Mouse (Mus musculus): ENCODE results near the gene Celf2.

Gene Celf2

DNA sequence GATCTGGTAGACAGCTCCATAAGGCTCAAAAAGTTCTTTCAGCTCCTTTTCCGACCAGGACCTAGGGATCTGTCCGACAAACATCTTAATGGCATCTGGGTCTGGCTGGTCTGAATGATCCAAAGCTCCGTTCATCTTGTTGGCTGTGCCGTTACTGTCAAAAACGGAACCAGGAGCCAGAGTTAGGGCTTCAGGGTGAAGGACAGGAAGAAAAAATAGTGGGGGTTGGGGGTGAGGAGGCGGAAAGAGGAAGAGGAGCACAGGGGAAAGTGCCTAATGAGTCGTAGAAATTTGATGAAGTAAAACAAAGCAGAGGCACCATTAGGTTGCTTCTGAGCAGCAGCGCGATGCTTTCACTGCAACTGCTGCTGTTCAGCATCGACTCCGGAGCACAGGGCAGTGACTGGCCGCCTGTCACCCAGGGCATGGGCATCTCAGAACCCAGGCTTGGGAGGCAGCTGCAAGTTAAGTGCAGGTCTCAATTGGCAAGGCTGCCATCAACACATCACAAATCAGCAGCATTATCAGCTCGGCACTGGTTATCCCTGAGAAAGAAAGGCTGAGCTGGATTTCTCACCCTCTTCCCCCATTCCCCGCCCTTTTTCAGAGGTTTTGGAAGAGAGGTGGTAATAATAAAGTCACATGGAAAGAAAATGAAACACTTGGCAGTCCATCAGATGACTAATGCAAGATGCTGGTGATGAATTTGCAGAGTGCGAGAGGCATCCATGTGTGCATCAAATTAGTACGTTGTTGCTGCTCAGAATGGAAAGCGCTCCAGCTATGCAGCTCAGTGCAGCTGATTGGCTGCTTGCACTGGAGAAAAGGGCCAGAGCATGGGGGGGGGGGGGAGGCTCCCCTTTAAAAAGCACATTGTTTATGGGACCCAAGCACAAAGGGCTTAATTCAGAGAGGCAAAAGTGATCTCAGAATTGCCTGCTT lies 787.6 kb downstream of the Celf2 start:
- DNase-seq = peak; percentile 39

DNA sequence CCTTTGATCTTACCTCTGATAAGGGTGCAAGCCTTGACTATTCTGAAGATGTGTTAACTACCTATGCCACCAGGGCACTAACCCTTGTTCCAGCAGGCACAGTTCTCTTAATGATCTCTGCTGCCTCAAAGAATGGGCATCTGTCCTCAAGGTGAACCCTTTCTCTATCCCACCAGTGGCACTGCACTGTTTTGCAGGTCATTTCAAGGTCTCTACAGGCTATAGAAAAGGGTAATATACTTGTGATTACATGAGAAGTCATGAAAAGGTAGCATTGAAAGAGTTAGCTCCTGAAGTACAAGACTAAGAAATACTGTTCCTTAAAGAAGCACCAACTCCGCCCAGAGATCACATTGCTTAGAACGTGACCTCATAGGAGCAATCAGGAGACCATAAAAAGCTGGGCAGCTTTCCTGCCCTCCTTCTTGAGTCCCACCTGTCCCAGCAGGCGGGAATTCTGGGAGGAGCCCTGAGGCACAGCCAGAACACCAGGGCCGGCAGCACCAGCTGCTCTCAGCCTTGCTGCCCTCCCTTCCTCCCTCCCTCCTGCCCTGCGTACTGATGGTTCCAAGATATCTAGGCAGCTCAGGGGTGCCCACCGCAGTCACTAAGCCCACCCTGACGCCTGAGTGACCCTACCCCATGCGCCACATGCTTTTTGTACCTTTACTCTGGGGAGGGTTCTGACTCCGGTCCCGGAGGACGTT lies 788.5 kb downstream of the Celf2 start:
- DNase-seq = peak; percentile 70

DNA sequence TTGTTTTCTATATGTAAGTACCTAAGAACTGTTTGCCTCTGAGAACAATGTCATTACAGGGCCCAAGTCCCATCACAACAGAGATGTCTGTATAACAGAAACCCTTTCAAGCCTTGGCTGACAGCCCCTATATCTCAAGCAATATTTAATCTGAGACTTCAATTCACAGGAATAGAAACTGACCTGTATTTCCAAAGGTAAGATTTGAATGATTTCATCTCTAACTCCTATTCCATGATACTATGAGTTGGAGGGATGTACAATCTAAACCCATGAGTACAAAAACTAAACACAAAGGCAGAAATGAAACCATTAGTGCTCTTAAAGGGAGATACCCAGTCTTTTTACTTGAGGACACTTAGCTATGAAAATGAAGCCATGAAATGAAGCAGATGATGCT lies 790.5 kb downstream of the Celf2 start:
- DNase-seq = no peak

DNA sequence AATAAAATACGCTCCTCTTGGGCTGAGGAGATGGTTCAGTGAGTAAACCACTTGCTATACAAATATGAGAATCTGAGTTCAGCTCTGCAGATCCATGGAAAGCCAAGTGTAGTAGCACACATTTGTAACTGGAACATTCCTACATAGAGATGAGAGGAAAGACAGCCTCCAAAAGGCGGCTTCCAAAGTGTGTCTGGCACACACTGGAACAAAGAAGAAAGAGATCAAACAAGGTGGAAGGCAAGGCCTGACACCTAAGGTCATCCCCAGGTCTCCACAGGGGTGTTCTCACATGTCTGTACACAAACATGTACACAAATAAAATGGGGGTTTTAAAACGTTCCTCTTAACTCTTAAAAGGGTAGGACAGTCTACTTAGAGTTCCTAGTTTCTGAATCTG lies 791.4 kb downstream of the Celf2 start:
- DNase-seq = no peak

DNA sequence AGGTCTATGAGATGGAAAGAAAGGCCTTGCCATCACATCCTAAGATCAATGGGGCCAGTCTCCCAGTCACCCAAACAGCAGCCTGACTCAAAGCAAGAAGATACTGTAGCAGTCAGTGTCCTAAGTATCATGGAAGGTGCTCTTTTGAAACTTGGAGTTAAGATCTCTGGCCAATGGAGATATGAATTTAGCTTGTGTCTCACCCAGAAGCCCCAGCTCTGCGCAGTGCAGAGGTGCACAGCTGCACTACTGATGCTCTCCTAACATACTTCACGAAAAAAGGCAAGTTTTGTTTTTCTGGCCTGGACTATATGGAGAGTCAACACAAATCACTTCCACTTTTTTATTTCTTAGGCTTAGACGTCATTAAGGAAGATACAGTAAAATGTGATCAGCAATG lies 793.8 kb downstream of the Celf2 start:
- DNase-seq = no peak

DNA sequence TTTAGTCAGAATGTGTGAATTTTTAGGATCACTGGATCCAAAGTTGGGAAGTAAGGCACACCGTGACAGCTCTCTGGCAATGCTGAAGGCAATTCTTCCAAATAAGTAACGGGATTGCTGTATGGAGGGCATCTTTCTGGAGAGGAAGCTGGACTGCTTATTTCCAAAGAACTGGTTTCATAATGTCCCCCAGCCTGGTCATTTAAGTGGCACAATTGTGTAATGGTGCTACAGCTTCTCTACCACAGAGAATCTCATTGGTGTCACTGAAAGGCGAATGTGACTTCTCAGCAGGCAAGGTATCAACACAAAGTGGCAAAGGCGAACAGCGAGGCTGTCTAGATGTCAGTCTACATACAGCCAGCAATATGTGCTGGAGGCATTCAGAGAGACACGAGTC lies 795.8 kb downstream of the Celf2 start:
- no peak for DNase-seq

DNA sequence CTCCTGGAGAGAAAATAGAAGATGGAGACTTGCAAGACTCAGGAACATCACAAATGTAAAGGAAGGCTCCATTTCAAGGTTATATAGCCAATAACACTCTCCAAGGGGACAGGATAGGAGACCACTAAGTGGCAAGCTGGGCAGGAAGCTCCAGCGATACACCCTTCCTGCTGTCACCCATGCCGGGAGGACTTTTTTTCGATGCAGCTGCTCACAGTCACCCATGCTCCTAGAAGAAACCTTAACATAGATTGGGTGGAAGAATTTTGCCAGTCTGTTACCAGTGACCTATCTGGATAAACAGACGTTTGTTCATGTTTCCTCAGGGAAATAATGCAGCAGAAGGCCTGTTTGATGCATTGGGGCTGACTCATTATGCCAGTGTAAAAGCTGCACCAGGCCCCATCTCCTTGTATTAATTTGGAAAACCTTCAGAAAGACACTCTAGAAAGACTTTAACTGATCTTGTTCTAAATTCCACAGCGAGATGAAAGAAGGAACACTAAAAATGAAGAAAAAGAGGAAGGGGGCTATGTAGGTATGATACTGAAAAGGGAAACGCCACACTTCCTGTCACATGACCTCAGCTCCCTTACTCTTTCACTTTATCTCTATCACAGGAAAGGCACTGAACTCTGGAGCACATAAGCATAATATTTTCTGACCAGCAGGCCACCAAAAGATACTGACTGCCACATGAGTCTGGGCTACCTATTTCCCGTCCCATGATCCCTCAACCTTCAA lies 798.5 kb downstream of the Celf2 start:
- DNase-seq = no peak

DNA sequence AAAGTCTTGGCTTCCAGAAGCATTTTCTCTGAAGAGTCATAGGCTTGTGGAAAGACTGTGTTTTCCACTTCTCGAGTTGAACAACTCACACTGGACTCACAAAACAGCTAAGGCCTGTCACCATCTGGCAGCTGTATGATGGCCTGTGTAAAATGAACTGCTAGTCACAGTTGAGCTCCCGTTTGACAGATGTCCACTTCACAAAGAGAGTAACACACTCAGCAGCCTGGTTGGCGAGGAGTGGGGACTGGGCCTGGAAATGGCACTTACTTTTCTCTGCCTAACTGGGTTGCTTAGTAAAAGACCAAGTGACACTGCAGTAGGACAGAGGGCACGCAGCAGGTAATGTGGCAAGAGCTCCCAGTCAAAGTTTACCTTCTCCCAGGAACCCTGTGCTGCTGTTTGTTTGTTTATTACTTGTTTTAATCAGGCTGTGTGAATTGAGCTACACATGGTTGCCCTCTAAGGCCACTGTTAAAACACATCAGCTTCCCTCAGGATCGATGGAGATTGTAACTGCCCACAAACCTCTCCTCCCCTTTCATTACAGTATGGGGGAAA lies 801.3 kb downstream of the Celf2 start:
- no peak for DNase-seq

DNA sequence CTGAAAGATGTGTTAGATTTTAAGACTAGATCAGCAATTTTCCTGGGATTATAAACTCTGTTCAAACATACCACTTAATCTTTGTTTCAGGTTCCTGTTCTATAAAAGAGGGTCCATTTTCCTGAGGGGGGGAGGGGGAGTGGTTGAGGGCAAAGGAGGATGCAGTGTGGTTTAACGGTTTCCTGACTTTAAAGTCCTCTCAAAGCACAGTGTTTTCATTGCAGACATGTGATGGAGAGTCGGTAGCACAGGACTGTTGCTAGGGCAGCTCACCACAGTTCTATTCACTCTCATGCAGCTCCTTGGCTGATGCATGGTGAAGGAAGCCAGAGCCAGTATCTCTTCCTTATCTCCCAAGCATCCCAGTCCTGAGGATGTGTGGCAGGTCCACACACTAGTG lies 802.1 kb downstream of the Celf2 start:
- DNase-seq = no peak

DNA sequence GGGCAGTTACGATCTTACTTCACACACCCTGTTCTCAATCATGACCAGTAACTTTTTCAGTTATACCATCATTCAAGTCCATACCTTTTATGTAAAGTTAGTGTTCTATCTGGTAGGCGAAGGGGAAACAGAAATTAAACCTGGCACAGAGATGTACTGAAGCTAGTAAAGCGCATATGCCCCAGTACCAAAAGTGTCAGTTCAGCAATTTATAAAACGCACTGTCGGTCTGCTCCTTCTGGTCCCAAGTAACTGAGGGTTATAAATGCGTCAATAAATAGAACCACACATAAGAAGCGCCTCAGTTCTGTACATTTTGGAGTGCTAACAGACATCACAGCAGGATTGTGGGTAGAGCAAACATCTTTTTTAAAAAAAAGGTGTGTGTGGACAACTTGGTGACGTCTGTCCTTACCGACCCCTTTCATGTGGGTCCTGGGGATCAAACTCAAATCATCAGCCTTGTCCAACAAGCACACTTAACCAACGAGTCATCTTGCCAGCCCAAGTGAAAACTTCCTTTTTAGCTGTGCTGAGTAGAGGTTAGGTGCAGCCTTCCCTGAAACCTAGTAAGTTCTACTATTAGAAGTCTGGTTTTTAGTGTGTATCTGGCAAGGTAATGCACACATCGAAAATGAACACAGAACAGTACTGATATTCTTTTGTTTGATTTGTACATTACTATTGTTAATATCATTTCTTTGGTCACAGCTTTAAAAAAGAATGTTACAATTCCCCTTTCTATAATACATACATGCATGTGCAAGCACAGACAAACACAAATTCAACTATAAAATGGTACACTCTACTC lies 803.2 kb downstream of the Celf2 start:
- no peak for DNase-seq

DNA sequence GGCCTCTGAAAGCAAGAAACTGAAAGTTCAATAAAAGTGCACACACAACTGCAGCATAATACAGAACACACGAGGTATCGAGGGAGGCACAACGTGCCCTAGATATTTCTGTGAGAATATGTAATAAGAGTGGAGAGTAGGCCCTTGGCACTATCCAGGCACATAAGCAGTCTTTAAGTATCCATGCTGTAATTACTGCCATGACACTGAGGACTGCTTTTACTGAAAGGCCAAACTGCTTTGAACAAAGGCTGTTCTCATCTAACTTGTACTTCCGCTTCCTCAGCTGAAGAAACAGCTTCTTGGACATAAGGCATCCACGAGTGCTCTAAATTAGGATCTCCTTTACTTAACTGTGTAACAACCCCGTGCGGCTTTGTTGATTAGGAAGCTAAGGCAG lies 803.9 kb downstream of the Celf2 start:
- DNase-seq = no peak

DNA sequence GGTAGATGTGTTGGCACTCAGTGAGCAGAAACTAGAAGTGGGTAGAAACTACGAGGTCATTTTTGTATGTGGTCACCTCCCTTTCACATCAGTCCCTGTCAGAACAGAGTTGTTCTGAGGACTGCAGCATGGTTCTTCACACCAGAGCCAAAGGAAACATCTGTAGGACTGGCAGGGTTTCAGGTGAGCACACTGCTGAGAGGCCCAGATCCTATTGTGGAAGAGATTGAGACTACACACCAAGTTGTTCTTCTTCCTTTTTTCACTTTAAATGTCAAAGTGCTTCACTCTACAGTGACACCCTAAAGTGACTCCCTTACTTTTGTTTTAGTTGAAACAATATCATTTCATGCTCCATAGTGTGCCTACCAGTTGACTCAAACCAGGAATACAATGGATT lies 804.6 kb downstream of the Celf2 start:
- DNase-seq = no peak

DNA sequence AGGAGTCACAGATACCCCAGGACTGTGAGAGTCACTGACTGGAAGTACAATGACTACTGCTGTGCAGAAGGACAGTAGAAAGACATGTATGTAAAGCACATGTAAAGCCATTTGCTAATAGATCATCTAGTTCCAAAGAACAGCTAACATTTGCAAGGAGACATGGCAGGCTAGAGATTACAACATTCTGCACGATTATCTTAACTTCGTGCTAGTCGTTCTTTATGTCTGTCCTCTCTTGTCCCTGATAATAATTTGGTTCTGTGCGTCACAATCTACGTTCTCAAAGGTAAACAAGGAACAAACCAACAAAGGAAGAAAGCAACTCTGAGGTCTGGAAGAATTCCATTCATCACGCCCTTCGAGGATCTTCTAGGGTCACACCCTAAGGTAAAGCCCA lies 805.0 kb downstream of the Celf2 start:
- DNase-seq = no peak

DNA sequence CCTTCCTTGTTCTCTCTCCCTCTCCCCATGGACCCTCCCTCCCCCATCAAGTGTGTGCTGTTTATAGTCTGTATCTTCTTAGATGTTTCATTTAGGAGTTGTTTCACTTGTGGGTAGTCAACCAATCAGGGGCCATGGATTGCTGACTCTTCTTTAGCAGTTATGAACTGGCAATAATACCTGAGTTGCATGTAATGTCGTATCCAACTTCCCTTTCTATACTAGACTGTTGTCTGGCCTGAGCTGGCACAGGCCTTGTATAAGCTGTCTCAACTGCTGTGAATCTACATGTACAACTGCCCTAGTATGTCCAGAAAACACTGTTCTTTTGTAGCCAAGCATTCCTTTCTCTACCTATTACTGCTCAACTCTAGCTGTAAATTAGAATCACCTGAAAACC lies 813.0 kb downstream of the Celf2 start:
- no peak for DNase-seq

DNA sequence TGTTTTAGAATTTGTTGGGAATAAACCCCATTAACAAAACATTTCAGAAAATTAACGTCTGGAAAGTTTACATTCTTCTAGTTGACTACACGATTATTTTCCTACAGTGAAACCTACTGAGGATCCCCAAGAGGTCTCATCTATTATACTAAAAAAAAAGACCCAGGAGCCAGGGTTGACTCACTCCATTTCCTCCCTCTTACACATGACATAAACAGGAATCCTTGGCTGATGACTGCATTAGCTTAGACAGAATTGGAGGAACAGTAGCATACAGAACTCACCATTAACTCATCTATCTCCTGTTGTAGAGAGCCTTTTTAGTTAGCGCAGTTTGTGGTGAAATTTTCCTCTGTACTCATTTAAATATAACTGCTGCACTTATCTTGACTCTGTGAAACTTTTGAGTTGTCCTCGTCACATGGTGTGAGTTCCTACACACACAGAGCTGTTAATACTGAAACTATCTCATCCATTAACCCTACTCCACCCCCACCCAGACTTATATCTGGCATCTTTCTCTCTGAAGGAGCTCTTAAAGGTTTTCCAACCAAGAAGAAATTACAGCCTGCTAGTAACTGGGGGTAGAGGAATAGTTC lies 813.9 kb downstream of the Celf2 start:
- no peak for DNase-seq

DNA sequence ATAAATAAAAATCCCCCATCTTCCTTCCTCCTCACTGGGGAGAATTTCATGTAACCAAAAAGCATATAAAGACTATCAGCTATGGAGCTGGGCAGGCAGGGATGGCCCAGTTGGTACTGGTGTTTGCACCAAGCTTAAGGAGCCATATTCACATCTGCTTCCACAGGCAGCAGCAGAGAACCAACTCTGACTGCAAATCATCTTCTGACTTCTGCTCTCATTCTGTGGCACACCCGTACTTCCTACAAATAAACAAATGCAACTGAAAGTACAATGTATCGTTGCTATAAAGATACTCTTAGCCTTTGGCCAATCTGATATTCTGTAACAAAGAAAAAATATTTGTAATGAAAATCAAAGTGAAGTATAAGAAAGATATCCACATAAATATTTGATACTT lies 819.7 kb downstream of the Celf2 start:
- DNase-seq = no peak

DNA sequence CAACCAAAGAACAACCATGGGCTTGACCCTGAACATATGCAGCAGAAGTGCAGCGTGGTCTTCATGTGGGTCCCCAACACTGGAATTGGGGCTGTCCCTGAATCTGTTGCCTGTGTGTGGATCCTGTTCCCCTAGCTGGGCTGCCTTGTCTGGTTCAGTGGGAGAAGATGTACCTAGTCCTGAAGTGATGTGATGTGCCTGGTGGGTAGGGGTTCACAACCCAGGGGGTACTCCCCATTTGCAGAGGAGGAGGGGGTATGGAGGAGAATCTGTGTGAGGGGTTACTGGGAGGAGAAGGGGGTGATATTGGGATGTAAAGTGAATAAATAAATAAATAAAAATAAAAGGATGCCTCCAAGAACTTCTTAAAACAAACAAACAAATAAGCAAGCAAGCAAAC lies 831.1 kb downstream of the Celf2 start:
- DNase-seq = no peak

DNA sequence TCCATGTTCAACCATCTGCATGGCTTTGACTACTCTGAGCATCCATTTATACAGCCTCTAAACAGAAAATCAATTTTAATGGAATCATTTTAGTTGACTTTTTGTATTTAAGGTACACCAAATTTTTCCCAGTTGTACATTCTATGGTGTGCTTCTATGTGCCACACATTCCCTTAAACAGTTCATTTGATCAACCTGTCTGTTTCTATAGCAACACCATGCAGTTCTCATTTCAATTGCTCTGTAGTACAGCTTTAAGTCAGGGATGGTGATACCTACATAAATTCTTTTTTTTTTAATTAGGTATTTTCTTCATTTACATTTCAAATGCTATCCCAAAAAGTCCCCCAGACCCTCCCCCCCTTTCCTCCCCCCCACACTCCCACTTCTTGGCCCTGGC lies 831.9 kb downstream of the Celf2 start:
- no peak for DNase-seq

DNA sequence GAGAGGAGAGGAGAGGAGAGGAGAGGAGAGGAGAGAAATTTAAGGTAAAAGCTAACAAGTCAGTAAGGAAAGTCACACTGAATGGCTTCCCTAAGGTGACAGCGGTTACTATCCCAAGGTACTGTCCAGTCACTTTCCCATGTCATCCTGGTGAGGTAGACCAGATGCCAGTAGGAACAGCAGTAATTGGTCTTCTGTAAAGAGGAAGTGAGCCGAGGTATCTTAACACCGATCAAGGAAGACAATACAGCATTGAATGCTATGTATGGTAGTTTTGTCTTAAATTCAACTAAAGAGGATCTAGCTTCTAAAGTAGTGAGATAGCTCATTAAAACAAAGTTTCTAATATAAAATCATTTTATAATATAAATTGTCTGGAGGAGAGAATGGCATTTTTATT lies 835.0 kb downstream of the Celf2 start:
- no peak for DNase-seq

DNA sequence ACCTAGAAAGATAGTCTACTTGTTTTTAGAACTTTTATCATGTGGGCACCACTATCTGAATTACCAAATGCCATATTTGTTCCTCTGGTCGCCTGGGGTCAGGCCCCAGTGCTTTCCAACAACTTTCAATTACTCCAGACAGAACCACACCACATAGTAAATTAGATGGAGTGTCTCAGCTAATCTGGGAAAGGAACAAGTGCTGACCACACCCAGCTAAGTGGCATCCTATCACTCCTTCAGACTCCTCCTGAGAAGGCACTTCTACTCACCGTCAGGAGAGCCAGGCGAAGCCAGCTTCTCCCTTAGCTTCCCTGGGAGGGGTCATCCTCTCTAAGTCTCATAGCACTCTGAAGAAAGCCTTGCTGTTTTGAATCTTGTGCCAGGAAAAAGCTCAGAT lies 835.9 kb downstream of the Celf2 start:
- no peak for DNase-seq

DNA sequence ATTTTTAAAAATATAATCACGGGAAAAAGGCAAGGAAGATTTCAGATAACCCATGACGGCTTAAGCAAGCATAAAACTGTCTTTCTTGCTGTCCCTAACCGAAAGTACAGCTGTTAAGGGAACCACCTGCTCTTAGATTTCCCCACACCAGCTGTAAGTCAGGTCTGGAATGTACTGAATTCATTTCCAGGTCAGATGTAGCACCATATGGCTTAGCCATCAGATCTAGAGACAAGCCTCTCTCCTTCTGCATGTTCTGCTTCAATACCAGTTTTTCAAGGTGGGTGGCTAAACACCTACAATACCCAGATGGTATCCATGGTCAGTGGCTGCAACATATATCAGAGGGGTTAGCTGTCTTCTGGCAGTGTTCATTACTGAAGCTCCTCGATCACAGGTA lies 841.8 kb downstream of the Celf2 start:
- peak; percentile 33 for DNase-seq

DNA sequence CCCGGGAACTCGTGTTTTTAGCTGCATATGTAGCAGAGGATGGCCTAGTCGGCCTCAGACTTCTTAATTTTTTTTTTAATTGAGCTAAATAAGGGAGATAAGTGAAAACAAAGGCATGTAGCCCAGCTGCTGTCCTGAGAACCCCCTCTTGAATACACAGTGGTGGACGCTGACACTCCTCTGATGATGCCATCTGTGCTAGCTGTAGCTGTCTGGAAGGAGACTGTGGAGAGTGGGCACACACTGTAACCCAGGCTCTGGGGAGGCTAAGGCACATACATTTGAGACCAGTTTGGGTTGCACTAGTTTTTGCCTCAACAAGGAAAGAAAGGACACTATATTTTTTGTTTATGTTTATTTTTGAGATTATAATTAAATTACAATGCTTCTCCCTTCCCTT lies 849.5 kb downstream of the Celf2 start:
- no peak for DNase-seq
